Mouse (Mus musculus) stomach, postnatal 0 days (tissue): Measurements from ENCODE around the gene H2al1c. TPM values are rescaled to one million over a fixed set of nuclear protein-coding genes. Genes with fewer than 3 reads are reported as not detected.
"Not testable (repeated sequence)": the region's sequence is repeated elsewhere in the genome, so short reads cannot be mapped to it uniquely, and the experiment has no call there.

Experiments
- ATAC-seq: fragments of 200-750 bp; cut with Nextera tagmentation; 2 replicates; pipeline ENCODE4 v1.8.0; 2017; ENCODE audit not compliant: low FRiP score, low TSS enrichment
- DNase-seq: peaks from one replicate; pipeline ENCODE4 v3.0.0-alpha.2; 2016; ENCODE audit warnings: low spot score
- H3K27ac ChIP-seq: fragments of 300-500 bp; sonication (generic); replicated peaks from 2 replicates; pipeline ENCODE4 v1.5.1; 2014; ENCODE audit warnings: mild to moderate bottlenecking, control low read depth
- H3K27me3 ChIP-seq: fragments of 300-500 bp; sonication (generic); 2 replicates; pipeline ENCODE4 v1.6.1; 2014; ENCODE audit warnings: low read length; ENCODE audit not compliant: control insufficient read depth, insufficient read depth
- H3K36me3 ChIP-seq: fragments of 300-500 bp; sonication (generic); 2 replicates; pipeline ENCODE4 v1.6.1; 2014; ENCODE audit warnings: low read length, mixed read lengths; ENCODE audit not compliant: control insufficient read depth, insufficient read depth
- H3K4me1 ChIP-seq: fragments of 300-500 bp; sonication (generic); replicated peaks from 2 replicates; pipeline ENCODE4 v1.6.1; 2014; ENCODE audit warnings: antibody characterized with exemption; ENCODE audit not compliant: control insufficient read depth, insufficient read depth
- H3K4me2 ChIP-seq: fragments of 300-500 bp; sonication (generic); replicated peaks from 2 replicates; pipeline ENCODE4 v1.6.1; 2014; ENCODE audit warnings: low read depth, mild to moderate bottlenecking, control low read depth, moderate library complexity
- H3K4me3 ChIP-seq: fragments of 300-500 bp; sonication (generic); 2 replicates; pipeline ENCODE4 v1.5.1; 2014; ENCODE audit warnings: low read depth, low read length, control low read depth
- H3K9ac ChIP-seq: fragments of 300-500 bp; sonication (generic); 2 replicates; pipeline ENCODE4 v1.6.1; 2014; ENCODE audit warnings: mild to moderate bottlenecking, low read length, control low read depth, mixed read lengths
- H3K9me3 ChIP-seq: fragments of 300-500 bp; sonication (generic); 2 replicates; pipeline ENCODE4 v1.6.1; 2016; ENCODE audit warnings: low read length; ENCODE audit not compliant: control insufficient read depth
- CTCF ChIP-seq: IDR thresholded peaks from 2 replicates; pipeline ENCODE4 v1.5.1; 2016; ENCODE audit warnings: antibody characterized with exemption, low read depth, mild to moderate bottlenecking, moderate library complexity
- EP300 ChIP-seq: optimal IDR thresholded peaks from 2 replicates; pipeline ENCODE3; 2016; ENCODE audit warnings: antibody characterized with exemption
- WGBS: fragments of 180-500 bp; shearing (Covaris S2); extraction: QIAGEN DNeasy Blood & Tissue Kit; methylation state at CpG from one replicate; pipeline ENCODE4 v1.1.7; 2014; 5-methylcytosine and 5-hydroxymethylcytosine counted together
- polyA plus RNA-seq: library from polyadenylated mRNA; unstranded; fragments of >200 nt; fragmentation: Nextera tagmentation; extraction: Ambion mirVana; gene quantifications from 2 replicates; pipeline ENCODE4 v1.2.1, GENCODE M21; 2015

Gene H2al1c
- polyA plus RNA-seq: not detected in 2 replicates

DNA sequence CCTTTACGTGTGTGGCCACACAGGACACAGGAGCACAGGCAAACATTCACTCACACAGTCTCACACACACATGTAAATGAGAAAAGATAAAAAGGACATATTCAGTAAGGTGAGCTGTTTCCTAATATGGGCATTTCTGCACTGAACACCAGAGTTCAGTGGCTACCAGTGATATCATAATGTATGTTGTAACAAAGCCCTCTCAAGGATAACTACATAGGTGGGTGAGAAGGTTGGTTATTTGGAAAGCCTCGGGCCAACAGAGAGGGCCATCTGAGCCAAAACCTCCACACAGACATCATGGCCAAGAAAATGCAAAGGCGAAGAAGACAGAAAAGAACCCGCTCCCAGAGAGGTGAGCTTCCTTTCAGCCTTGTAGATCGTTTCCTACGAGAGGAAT lies at the start of gene H2al1c:
TSS of gene H2al1c (plus strand) at position 301 of the 400 bp plus-strand sequence.
- H3K4me2 ChIP-seq, H3K27me3 ChIP-seq, H3K9me3 ChIP-seq, H3K9ac ChIP-seq, H3K4me3 ChIP-seq, ATAC-seq, DNase-seq, H3K36me3 ChIP-seq, H3K27ac ChIP-seq, H3K4me1 ChIP-seq: not testable (repeated sequence)
- WGBS: 80% methylated on average over 1 of the region's 6 CpGs

DNA sequence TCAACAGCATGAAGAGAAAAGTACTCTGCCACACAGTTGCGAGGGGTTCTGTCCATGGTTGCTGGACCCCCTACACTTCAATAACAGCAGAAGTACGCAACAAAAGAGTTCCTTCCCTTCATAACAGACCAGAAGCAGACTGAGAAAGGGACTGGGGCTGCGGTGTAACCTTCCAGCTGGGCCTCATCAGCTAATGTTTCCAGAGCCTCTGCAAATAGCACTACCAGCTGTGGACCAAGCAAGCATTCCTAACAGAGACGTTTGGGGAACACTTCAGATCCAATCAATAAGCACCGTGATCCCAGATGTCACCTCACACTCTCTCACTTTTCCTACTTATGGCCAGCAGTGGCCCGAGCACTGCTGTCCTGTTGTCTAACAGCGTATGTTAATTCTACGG lies 40.5 kb upstream of the H2al1c start:
- no peak for DNase-seq
- Histone ChIP-seq H3K9me3 (no peaks in the 10 kb centered on the region), H3K4me2 (no peak overlapping the region), H3K4me1 (no peaks in the 10 kb centered on the region), H3K9ac (no peak overlapping the region), H3K27ac (no peak overlapping the region), H3K36me3 (no peaks in the 10 kb centered on the region), H3K27me3 (no peaks in the 10 kb centered on the region), H3K4me3 (no peak overlapping the region)
- no peak for TF ChIP-seq CTCF
- no peak for TF ChIP-seq EP300
- no peak for ATAC-seq
- 52% methylated on average over 8 of the region's 8 CpGs for WGBS

DNA sequence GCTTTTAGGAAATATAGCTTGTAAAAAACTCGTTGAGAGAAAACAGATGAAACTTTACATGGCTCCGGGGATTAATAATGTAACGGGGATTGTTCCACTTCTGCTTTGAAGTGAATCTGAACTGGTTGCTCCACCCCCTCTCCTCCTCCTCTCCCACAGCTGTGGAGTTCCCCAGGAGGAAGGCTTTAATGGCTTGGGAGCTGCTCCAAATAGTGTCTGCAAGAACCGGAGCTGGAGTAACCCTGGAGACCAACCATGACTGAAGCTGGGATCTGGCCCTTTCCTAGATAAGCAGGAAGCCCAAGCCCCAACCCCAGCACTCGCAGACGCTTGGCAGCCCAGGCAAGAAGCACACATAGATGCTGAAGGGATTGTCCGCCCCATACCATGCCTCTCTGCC lies 37.7 kb upstream of the H2al1c start:
- 44% methylated on average over 7 of the region's 7 CpGs for WGBS

DNA sequence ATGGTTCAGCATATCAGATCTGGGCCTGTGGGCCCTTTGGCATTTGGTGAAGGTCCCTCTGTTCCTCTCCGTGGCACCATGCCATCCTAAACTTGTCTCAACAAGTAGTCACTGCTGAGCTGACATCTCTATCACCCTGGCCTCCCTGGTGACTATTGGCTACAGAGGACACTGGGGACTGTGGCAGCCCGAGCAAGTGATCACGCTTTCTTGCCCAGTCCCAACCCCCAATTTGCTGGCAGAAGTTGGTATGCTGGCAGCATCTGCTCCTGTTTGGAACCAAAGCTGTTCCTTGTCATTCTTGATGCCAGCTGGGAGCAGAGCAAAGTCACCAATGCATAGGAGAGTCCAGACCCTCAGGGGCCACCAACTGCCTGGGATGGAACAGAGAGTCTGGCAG lies 36.4 kb upstream of the H2al1c start:
- TF ChIP-seq EP300 (no peak), CTCF (no peak)
- WGBS: 89% methylated on average over 3 of the region's 3 CpGs
- DNase-seq (no peak), ATAC-seq (no peak)
- Histone ChIP-seq H3K36me3 (no peaks in the 10 kb centered on the region), H3K27ac (no peak overlapping the region), H3K4me2 (no peak overlapping the region), H3K9me3 (no peaks in the 10 kb centered on the region), H3K9ac (no peak overlapping the region), H3K27me3 (no peaks in the 10 kb centered on the region), H3K4me3 (no peak overlapping the region), H3K4me1 (no peaks in the 10 kb centered on the region)

More for the DNA sequence above, 37.7 kb upstream of the H2al1c start:
- H3K4me1 ChIP-seq: no peaks in the 10 kb centered on the region
- H3K4me2 ChIP-seq: no peak overlapping the region
- no peak overlapping the region for H3K9ac ChIP-seq
- H3K27me3 ChIP-seq: no peaks in the 10 kb centered on the region
- no peaks in the 10 kb centered on the region for H3K9me3 ChIP-seq
- ATAC-seq: no peak
- no peak for DNase-seq
- H3K4me3 ChIP-seq: no peak overlapping the region
- H3K27ac ChIP-seq: no peak overlapping the region
- no peak for TF ChIP-seq CTCF
- TF ChIP-seq EP300: no peak
- no peaks in the 10 kb centered on the region for H3K36me3 ChIP-seq

DNA sequence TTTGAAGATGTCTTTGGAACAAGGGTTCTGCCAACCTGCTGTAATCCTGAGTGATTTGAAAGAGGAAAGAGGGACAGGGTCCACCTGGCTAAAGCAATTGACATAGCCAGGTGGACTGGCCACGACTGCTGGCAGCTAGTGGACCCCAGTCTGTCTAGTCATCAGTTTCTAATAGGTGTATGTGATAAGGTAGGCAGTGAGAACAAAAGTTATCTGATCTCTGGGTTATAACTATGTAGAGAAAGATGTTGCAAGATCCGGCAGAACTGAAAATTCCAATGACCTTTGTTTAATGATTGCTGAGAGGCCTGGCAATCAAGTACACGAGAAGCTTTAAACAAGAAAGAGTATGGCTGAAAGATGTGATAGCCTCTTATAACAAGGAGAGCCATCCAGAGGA lies 32.3 kb upstream of the H2al1c start:
- ATAC-seq: no peak
- 66% methylated on average over 3 of the region's 3 CpGs for WGBS

DNA sequence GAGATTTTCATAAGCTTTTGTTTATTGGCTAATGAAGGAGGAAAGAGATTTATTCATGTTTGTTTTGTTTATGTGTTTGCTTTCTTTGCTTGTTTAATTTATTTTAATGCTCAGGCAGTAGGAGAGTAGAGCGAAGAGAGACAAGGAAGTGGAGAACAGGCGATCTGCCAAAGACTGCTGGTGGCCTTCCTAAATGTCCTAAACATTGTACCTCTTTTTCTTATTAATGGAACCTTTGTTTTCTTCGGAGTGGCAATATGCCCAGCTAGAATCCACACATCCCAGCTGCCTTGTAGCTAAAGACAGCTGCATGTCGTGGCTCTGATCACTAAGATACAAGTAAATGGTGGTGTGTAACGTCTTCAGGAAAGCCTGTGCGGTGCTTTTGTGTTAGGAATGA lies 28.4 kb upstream of the H2al1c start:
- WGBS: 67% methylated on average over 6 of the region's 6 CpGs

More for the DNA sequence above, 32.3 kb upstream of the H2al1c start:
- H3K4me3 ChIP-seq: no peak overlapping the region
- no peaks in the 10 kb centered on the region for H3K27me3 ChIP-seq
- no peak for DNase-seq
- no peaks in the 10 kb centered on the region for H3K36me3 ChIP-seq
- H3K9ac ChIP-seq: no peak overlapping the region
- no peak overlapping the region for H3K27ac ChIP-seq
- H3K4me2 ChIP-seq: no peak overlapping the region
- no peaks in the 10 kb centered on the region for H3K4me1 ChIP-seq
- no peaks in the 10 kb centered on the region for H3K9me3 ChIP-seq
- TF ChIP-seq CTCF (no peak), EP300 (no peak)

More for the DNA sequence above, 28.4 kb upstream of the H2al1c start:
- H3K4me3 ChIP-seq: no peak overlapping the region
- H3K27ac ChIP-seq: no peak overlapping the region
- no peaks in the 10 kb centered on the region for H3K36me3 ChIP-seq
- no peaks in the 10 kb centered on the region for H3K27me3 ChIP-seq
- TF ChIP-seq CTCF (no peak), EP300 (no peak)
- H3K9me3 ChIP-seq: no peaks in the 10 kb centered on the region
- H3K4me2 ChIP-seq: no peak overlapping the region
- H3K9ac ChIP-seq: no peak overlapping the region
- DNase-seq (no peak), ATAC-seq (no peak)
- H3K4me1 ChIP-seq: no peaks in the 10 kb centered on the region
